In the genomic region with DNA sequence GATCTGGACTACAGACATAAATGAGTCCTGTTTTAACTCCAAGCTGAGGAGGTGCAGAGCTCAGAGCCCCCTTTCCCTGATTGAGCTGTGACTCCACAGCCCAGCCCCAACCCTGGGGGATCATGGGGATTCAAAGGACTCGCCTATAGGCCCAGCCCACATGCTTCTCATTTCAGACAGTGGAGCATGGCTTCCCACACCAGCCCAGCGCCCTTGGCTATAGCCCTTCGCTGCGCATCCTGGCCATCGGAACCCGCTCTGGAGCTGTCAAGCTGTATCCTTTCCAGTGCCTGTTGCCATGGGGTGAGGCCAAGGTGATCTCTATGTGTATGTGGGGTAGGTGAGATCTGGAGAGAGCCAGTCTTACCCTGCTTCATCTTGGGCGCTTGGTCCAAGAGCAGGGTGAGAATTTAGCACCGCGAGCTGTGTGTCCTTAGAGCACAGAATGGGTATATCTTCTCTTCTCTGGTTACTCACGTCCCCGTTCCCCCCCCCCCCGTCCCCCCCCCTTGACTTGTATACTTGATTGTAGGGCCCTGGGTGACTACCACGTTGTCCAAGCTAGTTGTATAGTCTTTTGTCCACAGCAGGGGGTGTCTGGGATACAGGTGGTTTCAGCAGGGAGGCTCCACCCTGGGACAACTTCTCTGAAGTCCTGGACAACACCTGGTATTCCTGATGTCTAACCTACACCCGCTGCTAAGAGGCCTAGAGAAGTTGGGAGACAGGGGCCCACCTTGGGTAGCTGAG, we compare ENCODE assay signal across 15 mouse cellular contexts. TPM values are rescaled to one million over a fixed set of nuclear protein-coding genes. Genes with fewer than 3 reads are reported as not detected.
DNase-seq lines count a peak whose midpoint lies in the region; ATAC-seq lines count a peak whose summit lies in the region.
"Had no signal": no experiment of that assay in that cellular context is flagged by ENCODE, and none has a peak within 500 bp of the region (broad histone marks: within the 10 kb centered on the region; RNA-seq: fewer than 3 reads in every experiment).

No protein-coding gene starts in this region.

- peak overlapping the region; percentile 62; the same call in 1 of the 2 replicates for H3K4me2 ChIP-seq in liver, embryonic 13.5 days
- H3K4me2 ChIP-seq: embryonic facial prominence, embryonic 12.5 days; forebrain, embryonic 15.5 days; hindbrain, embryonic 15.5 days; neural tube, embryonic 13.5 days had no signal

- H3K36me3 ChIP-seq in liver, embryonic 13.5 days = peaks cover 43% of the 10 kb centered on the region
- H3K36me3 ChIP-seq: forebrain, embryonic 15.5 days; hindbrain, embryonic 15.5 days; neural tube, embryonic 13.5 days had no signal

- H3K27ac ChIP-seq in liver, embryonic 13.5 days = peak overlapping the region; percentile 89
- H3K27ac ChIP-seq: forebrain, embryonic 15.5 days; hindbrain, embryonic 15.5 days; macrophage; neural tube, embryonic 13.5 days had no signal

- peaks cover 58% of the 10 kb centered on the region for H3K4me1 ChIP-seq in liver, embryonic 13.5 days (replicated peaks)
- H3K4me1 ChIP-seq: forebrain, embryonic 15.5 days; hindbrain, embryonic 15.5 days; neural tube, embryonic 13.5 days had no signal

- peak overlapping the region; percentile 53; the same call in 1 of the 2 replicates for H3K9ac ChIP-seq in liver, embryonic 13.5 days
- H3K9ac ChIP-seq: embryonic facial prominence, embryonic 12.5 days; forebrain, embryonic 15.5 days; hindbrain, embryonic 15.5 days; neural tube, embryonic 13.5 days had no signal

- no peak overlapping the region for H3K4me3 ChIP-seq in liver, embryonic 13.5 days (replicated peaks)
- H3K4me3 ChIP-seq: embryonic facial prominence, embryonic 12.5 days; forebrain, embryonic 15.5 days; hindbrain, embryonic 15.5 days; neural tube, embryonic 13.5 days had no signal

- peak; percentile 49 for DNase-seq in kidney, adult 11 months
- no peak for DNase-seq in kidney, postnatal 4 days
- DNase-seq in ES-CJ7 (ENCODE audit: low read depth, low spot score) = peak; percentile 75
- peak; percentile 82 for DNase-seq in ZHBTc4 (ENCODE audit: low read depth, low spot score)
- no peak for DNase-seq in liver, embryonic 13.5 days
- DNase-seq in cerebellum, adult 11-12 months = no peak
- no peak for DNase-seq in urinary bladder, postnatal 36 days (ENCODE audit: low spot score in 2 of 2)
- DNase-seq: cerebellum, postnatal 14 days; gastrocnemius, postnatal 14 days had no signal

- 0 out of 2 replicates have a peak, but pooled peaks cover 5% of the 10 kb centered on the region for H3K9me3 ChIP-seq in liver, embryonic 13.5 days (replicated peaks)
- H3K9me3 ChIP-seq: embryonic facial prominence, embryonic 12.5 days; forebrain, embryonic 15.5 days; hindbrain, embryonic 15.5 days; neural tube, embryonic 13.5 days had no signal

- no peak for ATAC-seq in liver, embryonic 13.5 days (ENCODE audit: low read depth)
- ATAC-seq: forebrain, embryonic 15.5 days; midbrain, embryonic 16.5 days had no signal

- 79% methylated on average over 11 of the region's 14 CpGs for whole genome bisulfite sequencing in liver, embryonic 13.5 days (ENCODE audit: insufficient replicate concordance)

- H3K27me3 ChIP-seq in liver, embryonic 13.5 days = no peaks in the 10 kb centered on the region
- H3K27me3 ChIP-seq: embryonic facial prominence, embryonic 12.5 days; forebrain, embryonic 15.5 days; hindbrain, embryonic 15.5 days; neural tube, embryonic 13.5 days had no signal

RNA-seq across cellular contexts. Expression of a gene that starts 14.9 kb away (rescaled TPM):
- 0.36 and 0.46 TPM in 2 replicates for polyA plus RNA-seq in liver, embryonic 13.5 days (2015; fragmentation: Nextera tagmentation; extraction: Ambion mirVana)
- polyA plus RNA-seq: midbrain, embryonic 16.5 days had no signal

RNA-seq across cellular contexts. Expression of a gene that starts 19.5 kb away (rescaled TPM):
- 9.8 and 10.2 TPM in 2 replicates for polyA plus RNA-seq in liver, embryonic 13.5 days (2015; fragmentation: Nextera tagmentation; extraction: Ambion mirVana)

RNA-seq across cellular contexts. Expression of a gene that starts 28.8 kb away (rescaled TPM):
- polyA plus RNA-seq in liver, embryonic 13.5 days (2015; fragmentation: Nextera tagmentation; extraction: Ambion mirVana) = 19.3 and 20.1 TPM in 2 replicates

RNA-seq across cellular contexts. Expression of a gene that starts 29.9 kb away (rescaled TPM):
- 5.7 and 6.0 TPM in 2 replicates for polyA plus RNA-seq in liver, embryonic 13.5 days (2015; fragmentation: Nextera tagmentation; extraction: Ambion mirVana)

RNA-seq across cellular contexts. Expression of a gene that starts 56.5 kb away (rescaled TPM):
- polyA plus RNA-seq in liver, embryonic 13.5 days (2015; fragmentation: Nextera tagmentation; extraction: Ambion mirVana) = 39.0 and 42.3 TPM in 2 replicates

Comparison
In these comparisons a context has a peak if more than half of its experiments do, and no peak if none do; other contexts are left out.
1. DNase-seq: peak in kidney, adult 11 months (single experiment), ES-CJ7 (single experiment) and ZHBTc4 (single experiment); none in kidney, postnatal 4 days (0 of 2), liver, embryonic 13.5 days (single experiment), cerebellum, adult 11-12 months (single experiment) and urinary bladder, postnatal 36 days (0 of 2).